Mouse (Mus musculus) liver, embryonic 16.5 days (tissue): ENCODE data around the gene Ankrd2. TPM values are rescaled to one million over a fixed set of nuclear protein-coding genes. Genes with fewer than 3 reads are reported as not detected.

Experiments used
- ATAC-seq: fragments of 200-750 bp; cut with Nextera tagmentation; 2 replicates; pipeline ENCODE4 v1.8.0; 2017; ENCODE audit warnings: low read depth, mild to moderate bottlenecking, moderate number of reproducible peaks, moderate library complexity
- H3K27ac ChIP-seq: fragments of 300-500 bp; sonication (generic); 2 replicates; pipeline ENCODE4 v1.5.1; 2014; ENCODE audit warnings: mild to moderate bottlenecking, low read length
- H3K27me3 ChIP-seq: fragments of 300-500 bp; sonication (generic); 2 replicates; pipeline ENCODE4 v1.6.1; 2014; ENCODE audit warnings: low read depth, low read length, mixed read lengths; ENCODE audit not compliant: control insufficient read depth, insufficient read depth
- H3K36me3 ChIP-seq: fragments of 300-500 bp; sonication (generic); 2 replicates; pipeline ENCODE4 v1.6.1; 2014; ENCODE audit warnings: mild to moderate bottlenecking; ENCODE audit not compliant: control insufficient read depth, insufficient read depth
- H3K4me1 ChIP-seq: fragments of 300-500 bp; sonication (generic); 2 replicates; pipeline ENCODE4 v1.6.1; 2014; ENCODE audit warnings: low read depth, low read length, mixed read lengths; ENCODE audit not compliant: control insufficient read depth
- H3K4me2 ChIP-seq: fragments of 300-500 bp; sonication (generic); 2 replicates; pipeline ENCODE4 v1.6.1; 2014; ENCODE audit warnings: low read depth, low read length, mixed read lengths
- H3K4me3 ChIP-seq: fragments of 300-500 bp; sonication (generic); 2 replicates; pipeline ENCODE4 v1.5.1; 2014; ENCODE audit warnings: low read depth, mild to moderate bottlenecking, low read length
- H3K9ac ChIP-seq: fragments of 300-500 bp; sonication (generic); 2 replicates; pipeline ENCODE4 v1.6.1; 2014; ENCODE audit warnings: low read depth, low read length
- H3K9me3 ChIP-seq: fragments of 300-500 bp; sonication (generic); replicated peaks from 2 replicates; pipeline ENCODE4 v1.6.1; 2016; ENCODE audit warnings: low read length; ENCODE audit not compliant: control insufficient read depth
- WGBS: fragments of 180-500 bp; shearing (Covaris S2); extraction: QIAGEN DNeasy Blood & Tissue Kit; methylation state at CpG from one replicate; pipeline ENCODE4 v1.1.7; 2014; ENCODE audit not compliant: insufficient replicate concordance; 5-methylcytosine and 5-hydroxymethylcytosine counted together
- polyA plus RNA-seq: library from polyadenylated mRNA; unstranded; fragments of >200 nt; fragmentation: Nextera tagmentation; extraction: Ambion mirVana; gene quantifications from 2 replicates; pipeline ENCODE4 v1.2.1, GENCODE M21; 2015

Gene Ankrd2
- polyA plus RNA-seq, 1 experiment from 2014 or later = 0.07 TPM

- Histone ChIP-seq H3K27ac (peak within 1 kb of the TSS; percentile 97), H3K4me1 (peaks cover 30% of the 10 kb centered on the region), H3K4me2 (peak within 1 kb of the TSS; percentile 95), H3K4me3 (peak within 1 kb of the TSS; percentile 97), H3K36me3 (no peaks in the 10 kb centered on the region; the same call in 1 of the 2 replicates), H3K9ac (peak within 1 kb of the TSS; percentile 92), H3K9me3 (no peaks in the 10 kb centered on the region), H3K27me3 (no peaks in the 10 kb centered on the region)
- peak; percentile 97 for ATAC-seq
- under 1% methylated on average over 51 of the region's 55 CpGs for WGBS
Observed at GRCm38 (mm10) chr19:42089748-42090595, 54.2 kb downstream of the Ankrd2 start, which contains the start of gene Pi4k2a. Pi4k2a (plus strand) TSS chr19:42090470.

DNA sequence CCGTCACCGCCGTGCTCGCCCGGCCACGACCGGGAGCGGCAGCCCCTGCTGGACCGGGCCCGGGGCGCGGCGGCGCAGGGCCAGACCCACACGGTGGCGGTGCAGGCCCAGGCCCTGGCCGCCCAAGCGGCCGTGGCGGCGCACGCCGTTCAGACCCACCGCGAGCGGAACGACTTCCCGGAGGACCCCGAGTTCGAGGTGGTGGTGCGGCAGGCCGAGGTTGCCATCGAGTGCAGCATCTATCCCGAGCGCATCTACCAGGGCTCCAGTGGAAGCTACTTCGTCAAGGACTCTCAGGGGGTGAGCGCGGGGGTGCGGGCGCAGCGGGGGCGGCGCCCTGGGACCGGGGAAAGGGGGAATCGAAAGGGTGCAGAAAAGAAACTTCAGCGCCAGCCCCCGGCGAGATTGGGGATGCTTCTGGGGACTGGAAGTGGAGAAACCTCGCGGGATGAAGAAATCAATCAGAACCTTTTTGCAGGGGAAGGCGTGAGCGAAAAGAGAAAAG lies 54.9 kb downstream of the Ankrd2 start:
- Histone ChIP-seq H3K27ac (peak overlapping the region; percentile 91), H3K9me3 (no peaks in the 10 kb centered on the region), H3K4me2 (peak overlapping the region; percentile 95), H3K9ac (peak overlapping the region; percentile 92), H3K27me3 (no peaks in the 10 kb centered on the region), H3K4me1 (peaks cover 29% of the 10 kb centered on the region), H3K4me3 (peak overlapping the region; percentile 97), H3K36me3 (no peaks in the 10 kb centered on the region; the same call in 1 of the 2 replicates)
- WGBS = 1% methylated on average over 52 of the region's 52 CpGs
- peak; percentile 35 for ATAC-seq

Other genes starting within 250 kb of the Ankrd2 start
- gene Arhgap19, start 234.0 kb upstream of the Ankrd2 start, polyA plus RNA-seq = 25.6 and 27.5 TPM in 2 replicates
- gene Frat1, start 206.0 kb upstream of the Ankrd2 start, polyA plus RNA-seq = 8.3 and 8.5 TPM in 2 replicates
- gene Frat2, start 187.9 kb upstream of the Ankrd2 start, polyA plus RNA-seq = 2.5 and 2.7 TPM in 2 replicates
- gene Rrp12, start 139.8 kb upstream of the Ankrd2 start, polyA plus RNA-seq = 7.4 and 7.5 TPM in 2 replicates
- 366 and 408 TPM in 2 replicates for gene Pgam1, start 124.1 kb upstream of the Ankrd2 start, polyA plus RNA-seq
- gene Exosc1, start 102.6 kb upstream of the Ankrd2 start, polyA plus RNA-seq = 25.4 and 27.3 TPM in 2 replicates
- gene Zdhhc16, start 102.5 kb upstream of the Ankrd2 start, polyA plus RNA-seq = 32.1 and 32.5 TPM in 2 replicates
- 10.1 and 11.1 TPM in 2 replicates for gene Mms19, start 54.8 kb upstream of the Ankrd2 start, polyA plus RNA-seq
- 4.2 and 4.9 TPM in 2 replicates for gene Ubtd1, start 54.2 kb upstream of the Ankrd2 start, polyA plus RNA-seq
- gene Hoga1, start 9.6 kb downstream of the Ankrd2 start, polyA plus RNA-seq = 62.9 and 70.5 TPM in 2 replicates
- 0.34 and 0.35 TPM in 2 replicates for gene 4933411K16Rik, start 16.2 kb downstream of the Ankrd2 start, polyA plus RNA-seq
- gene Morn4, start 50.4 kb downstream of the Ankrd2 start, polyA plus RNA-seq = 1.1 TPM in 2 replicates
- gene Pi4k2a, start 54.5 kb downstream of the Ankrd2 start, polyA plus RNA-seq = 2.9 and 4.0 TPM in 2 replicates
- gene Avpi1, start 93.1 kb downstream of the Ankrd2 start, polyA plus RNA-seq = 22.5 and 24.8 TPM in 2 replicates
- 2.0 TPM in 2 replicates for gene Marveld1, start 111.4 kb downstream of the Ankrd2 start, polyA plus RNA-seq
- 8.5 and 9.9 TPM in 2 replicates for gene Zfyve27, start 128.0 kb downstream of the Ankrd2 start, polyA plus RNA-seq
- gene Sfrp5, start 166.3 kb downstream of the Ankrd2 start, polyA plus RNA-seq = 0.37 TPM in 1 of 2 replicates, not detected in the other
- gene Golga7b, start 211.6 kb downstream of the Ankrd2 start, polyA plus RNA-seq = not detected in 2 replicates